Mouse (Mus musculus) C2C12 (cell line): ENCODE measurements at regions not wholly inside any gene's neighbourhood (a gene's known extent, or its start where the extent isn't known, plus 50 kb on each side); places are given as distances from the start of the nearest gene placed in this dataset.

ENCODE experiments used
- CEBPB ChIP-seq: IDR thresholded peaks from one replicate; pipeline ENCODE4 v1.6.1; 2011; ENCODE audit warnings: low read depth, mild to moderate bottlenecking, control low read depth, moderate library complexity
- CTCF ChIP-seq: IDR thresholded peaks from one replicate; pipeline ENCODE4 v1.5.1; 2011; ENCODE audit not compliant: control insufficient read depth, insufficient read depth, insufficient read length
- FOSL1 ChIP-seq: IDR thresholded peaks from one replicate; pipeline ENCODE4 v1.8.0; 2011; ENCODE audit warnings: mild to moderate bottlenecking, low read length; ENCODE audit not compliant: poor library complexity, insufficient read depth, severe bottlenecking
- MAX ChIP-seq: IDR thresholded peaks from one replicate; pipeline ENCODE4 v1.6.1; 2011; ENCODE audit warnings: mild to moderate bottlenecking, control low read depth
- MYOD1 ChIP-seq: IDR thresholded peaks from one replicate; pipeline ENCODE4 v1.6.1; 2011; ENCODE audit warnings: low read depth; ENCODE audit not compliant: control insufficient read depth, insufficient read length
- MYOG ChIP-seq: IDR thresholded peaks from one replicate; pipeline ENCODE4 v1.6.1; 2011; ENCODE audit not compliant: control insufficient read depth, insufficient read length; ENCODE audit errors: extremely low read depth
- USF1 ChIP-seq: IDR thresholded peaks from one replicate; pipeline ENCODE4 v1.6.1; 2011; ENCODE audit warnings: low read depth, mild to moderate bottlenecking, control low read depth, moderate library complexity

DNA sequence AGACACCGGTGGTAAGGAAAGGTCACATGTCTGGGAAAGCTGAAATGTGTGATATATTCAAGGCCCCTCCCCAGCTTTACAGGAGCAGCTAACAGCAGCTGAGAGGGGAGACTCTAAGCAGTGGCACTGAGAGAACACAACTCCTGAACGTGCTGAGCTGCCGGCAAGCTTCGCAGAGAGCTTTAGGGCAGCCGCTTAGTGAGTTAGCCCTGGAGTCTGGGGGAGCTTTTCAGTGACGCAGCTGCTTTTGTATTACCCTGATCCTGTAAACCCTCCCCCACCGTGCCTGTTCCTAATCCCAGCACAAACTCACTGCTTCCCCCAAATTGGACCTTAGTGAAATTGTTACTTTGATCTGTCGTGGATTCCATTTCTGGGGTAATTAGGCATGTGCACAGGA, 442.6 kb downstream of the Prdm2 start:
- no peak for TF ChIP-seq CTCF
- no peak for TF ChIP-seq USF1
- TF ChIP-seq MYOD1: no peak
- no peak for TF ChIP-seq MAX
- no peak for TF ChIP-seq CEBPB
- TF ChIP-seq MYOG: no peak
- TF ChIP-seq FOSL1: no peak
